Mouse (Mus musculus): Measurements from ENCODE around the gene Gm20696.

Gm20696 gene

DNA sequence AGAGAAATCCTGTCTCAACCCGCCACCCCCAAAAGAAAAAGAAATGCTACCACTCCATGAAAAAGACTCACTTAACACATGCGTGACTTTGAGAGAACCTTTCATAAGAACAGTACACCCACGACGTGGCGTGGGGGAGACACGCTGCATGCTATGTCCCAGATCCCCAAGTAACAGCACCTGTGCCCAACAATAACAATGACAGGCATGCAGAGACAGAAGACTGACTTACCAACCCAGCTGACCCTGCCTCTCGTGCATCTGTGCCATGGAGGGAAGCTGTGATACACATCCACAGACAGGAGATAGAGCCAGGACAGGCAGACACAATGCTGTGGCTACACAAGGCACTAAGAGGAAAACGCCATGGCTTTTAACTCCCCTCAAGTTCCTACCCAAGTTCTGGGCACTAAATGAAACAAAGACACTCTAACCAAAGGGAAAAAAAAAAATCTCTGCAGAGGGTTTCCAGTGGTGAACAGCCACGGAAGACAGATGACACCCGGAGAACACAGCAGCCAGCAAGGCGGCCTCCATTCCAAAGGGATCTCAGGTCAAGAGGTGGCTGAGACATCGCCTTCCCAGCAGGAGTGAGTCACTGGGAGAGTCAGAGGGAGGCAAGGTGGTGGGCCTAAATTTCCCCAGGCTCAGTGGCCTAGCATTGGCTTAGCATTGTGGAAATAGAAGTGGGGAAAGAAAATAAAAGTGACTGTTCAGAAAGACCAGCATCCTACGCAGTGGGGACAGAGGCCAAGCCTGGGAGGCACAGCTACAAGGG, 187.5 kb downstream of the Gm20696 start:
- DNase-seq, result no peak

DNA sequence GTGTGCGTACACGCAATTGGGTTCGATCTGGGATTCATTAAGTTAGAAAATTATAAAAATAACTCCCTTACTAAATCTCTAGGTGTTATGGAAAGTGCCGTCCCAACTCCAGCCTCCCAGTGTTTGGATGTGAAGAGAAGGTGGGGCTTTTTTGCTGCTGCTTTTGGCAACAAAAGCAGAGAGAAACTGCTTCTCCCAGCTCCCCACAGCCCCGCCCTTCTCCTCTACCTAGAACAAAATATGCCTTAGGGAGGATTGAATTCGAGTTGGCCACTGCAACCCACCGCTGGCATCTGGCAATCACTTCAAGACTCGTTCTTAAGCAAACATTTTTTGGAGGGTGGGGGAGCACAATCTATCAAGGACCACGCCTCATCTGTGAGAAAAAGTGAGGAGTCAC, 191.6 kb downstream of the Gm20696 start:
- no peak for DNase-seq

DNA sequence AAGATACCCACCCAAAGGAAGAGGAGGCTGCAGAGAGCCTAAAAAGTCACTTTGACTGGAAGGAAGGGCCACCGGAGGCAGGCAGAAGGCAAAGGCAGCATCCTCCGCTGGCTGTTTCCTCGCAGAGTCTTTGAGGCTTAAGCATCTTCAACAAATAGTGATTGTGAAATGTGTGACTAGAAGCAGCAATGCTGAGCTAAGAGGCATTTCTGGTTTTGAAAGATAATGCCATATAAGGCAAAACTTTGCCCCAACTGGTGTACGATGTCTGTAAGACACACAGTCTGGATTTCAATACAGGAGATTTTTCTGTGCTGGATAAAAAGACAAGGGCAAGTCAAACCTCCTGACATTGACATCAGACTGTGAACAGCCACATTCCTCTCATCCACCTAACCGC, 195.7 kb downstream of the Gm20696 start:
- no peak for DNase-seq

DNA sequence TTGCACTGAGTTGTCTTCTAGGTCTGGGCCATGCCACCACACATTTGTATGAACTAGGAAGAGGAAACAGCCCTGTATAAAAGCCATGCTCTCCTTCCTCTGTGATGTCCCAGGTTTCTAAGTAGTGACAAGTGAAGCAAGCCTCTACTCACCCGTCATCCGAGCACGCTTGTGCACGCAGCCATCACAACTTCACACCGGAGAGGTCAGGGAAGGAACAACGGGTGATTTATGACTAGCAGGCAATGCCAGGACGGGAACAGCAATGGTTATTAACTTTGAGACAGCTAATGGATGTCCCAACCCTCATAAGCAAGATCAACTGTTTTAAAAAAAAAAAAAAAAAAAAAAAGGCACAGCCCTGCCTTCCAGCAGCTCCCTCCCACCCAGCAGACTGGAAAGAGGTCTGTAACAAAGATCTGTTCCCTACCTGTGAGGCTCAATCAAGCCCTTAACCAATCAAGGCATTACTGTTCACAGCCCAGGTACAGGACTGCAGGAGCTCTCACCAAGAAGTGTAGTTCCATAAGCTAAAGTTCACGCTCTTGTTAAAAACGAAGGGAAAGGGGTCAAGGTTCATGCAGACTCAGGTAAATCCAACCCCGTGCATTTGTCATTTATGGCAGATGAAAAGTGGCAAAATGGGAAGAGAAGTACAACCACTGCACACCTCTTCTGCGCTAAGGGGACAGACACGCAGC, 197.3 kb downstream of the Gm20696 start:
- DNase-seq, result no peak

DNA sequence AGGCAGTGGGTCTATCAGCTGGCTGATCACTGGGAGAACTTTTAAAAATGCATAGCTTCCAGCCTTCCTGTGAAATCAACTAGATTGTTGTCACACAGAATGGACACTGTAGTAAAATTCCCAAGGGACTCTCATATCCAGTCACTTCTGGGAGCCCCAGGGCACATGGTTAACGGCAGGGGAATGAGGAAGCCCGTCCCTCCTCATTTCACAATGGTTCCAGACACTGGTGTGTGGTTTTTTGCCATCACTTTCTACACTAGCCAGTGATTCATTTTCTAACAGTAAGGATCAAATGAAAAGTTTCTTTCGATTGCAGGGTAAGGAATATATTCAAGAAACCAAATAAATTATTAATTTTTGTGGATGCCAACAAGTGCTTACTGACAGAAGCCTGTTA, 198.8 kb downstream of the Gm20696 start:
- DNase-seq, result no peak

DNA sequence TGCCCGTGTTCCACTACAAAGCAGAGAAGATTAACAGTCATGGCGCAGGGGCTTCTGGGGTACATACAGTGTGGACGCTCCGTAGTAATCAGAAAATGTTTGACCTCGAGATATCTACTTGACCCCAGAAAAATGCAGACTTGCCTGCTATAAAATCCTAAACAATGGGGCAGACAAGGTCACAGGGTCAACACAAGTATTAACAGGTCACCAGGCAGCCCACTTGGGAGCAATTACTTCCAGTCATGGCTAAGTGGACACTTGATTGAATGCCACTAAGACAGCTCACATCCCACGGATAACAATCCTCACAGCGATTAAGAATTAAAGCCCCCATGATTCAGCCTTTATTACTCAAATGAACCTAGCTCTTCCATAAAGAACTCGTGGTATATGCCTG, 199.5 kb downstream of the Gm20696 start:
- DNase-seq, result no peak

DNA sequence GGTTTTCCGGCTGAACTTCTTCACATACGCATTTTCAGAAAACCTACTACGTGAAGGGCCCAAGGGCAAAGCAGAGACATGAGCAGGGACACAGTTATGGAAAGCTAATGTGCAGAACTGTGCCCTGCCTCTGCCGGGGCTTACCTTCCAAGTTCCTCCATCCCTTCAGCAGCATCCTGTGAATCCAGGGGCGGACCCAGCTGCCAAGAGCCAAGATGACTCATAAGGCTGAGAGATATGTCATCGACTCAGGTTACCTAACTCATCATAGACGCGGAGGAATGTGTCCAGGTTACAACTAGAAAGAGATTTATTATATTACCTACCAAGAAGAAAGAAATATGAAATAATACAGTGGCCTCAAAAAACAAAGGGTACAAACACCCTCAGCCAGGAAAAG, 200.2 kb downstream of the Gm20696 start:
- no peak for DNase-seq

DNA sequence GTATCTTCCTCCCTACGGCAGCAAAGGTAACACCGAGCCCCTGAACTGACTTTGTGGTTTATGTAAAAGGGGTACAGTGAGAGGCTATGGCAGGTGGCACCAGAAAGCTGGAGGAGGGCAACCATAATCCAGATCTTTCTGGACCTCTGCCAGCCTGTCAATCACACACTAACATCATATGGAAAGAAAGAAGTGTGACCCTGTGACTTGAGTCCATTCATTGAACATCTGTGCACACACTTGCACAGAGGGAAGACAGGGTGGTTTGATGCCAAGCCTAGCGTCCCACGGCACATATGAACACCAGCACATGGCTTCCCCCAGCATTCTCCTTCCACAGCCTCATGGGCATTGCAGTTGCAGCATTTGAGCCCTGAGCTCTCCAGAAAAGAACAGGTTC, 202.1 kb downstream of the Gm20696 start:
- DNase-seq, result peak in 1 of 2 experiments; percentile 46

DNA sequence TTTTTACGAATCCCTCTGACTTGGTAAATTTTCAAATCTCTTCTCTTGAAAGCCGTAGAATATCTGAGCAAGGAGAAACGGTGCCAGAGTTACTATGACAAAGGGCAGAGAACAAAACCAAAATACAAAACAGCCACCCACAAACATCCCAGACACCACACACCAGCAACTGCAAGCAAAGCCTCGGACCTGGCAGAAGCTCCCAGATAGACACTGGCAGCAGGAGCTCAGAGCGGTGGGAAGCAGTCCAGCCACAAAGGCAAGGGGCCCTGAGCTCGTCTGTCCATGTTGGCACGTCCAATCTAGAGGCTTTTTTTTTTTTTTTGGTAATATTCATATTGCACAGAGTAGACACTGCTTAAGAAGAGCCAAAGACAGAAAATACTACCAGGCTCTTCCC, 202.7 kb downstream of the Gm20696 start:
- DNase-seq, result peak; percentile 85 to 87

DNA sequence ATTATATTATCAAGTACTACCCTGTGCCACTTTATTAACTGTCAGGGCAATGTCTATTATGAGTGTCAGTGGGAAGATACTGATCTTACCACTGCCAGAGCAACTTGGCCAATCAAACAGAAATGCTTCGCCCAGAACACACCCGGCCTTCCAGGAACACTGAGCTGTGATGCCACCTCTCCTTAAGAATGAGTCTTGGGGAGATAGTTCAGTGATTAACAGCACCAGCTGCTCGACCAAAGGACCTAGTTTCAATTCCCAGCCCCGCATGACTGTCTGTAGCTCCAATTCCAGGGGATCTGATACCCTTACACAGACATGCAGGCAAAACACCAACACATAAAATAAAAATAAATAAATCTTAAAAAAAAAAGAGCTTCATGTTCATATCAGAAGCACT, 207.8 kb downstream of the Gm20696 start:
- DNase-seq, result no peak

DNA sequence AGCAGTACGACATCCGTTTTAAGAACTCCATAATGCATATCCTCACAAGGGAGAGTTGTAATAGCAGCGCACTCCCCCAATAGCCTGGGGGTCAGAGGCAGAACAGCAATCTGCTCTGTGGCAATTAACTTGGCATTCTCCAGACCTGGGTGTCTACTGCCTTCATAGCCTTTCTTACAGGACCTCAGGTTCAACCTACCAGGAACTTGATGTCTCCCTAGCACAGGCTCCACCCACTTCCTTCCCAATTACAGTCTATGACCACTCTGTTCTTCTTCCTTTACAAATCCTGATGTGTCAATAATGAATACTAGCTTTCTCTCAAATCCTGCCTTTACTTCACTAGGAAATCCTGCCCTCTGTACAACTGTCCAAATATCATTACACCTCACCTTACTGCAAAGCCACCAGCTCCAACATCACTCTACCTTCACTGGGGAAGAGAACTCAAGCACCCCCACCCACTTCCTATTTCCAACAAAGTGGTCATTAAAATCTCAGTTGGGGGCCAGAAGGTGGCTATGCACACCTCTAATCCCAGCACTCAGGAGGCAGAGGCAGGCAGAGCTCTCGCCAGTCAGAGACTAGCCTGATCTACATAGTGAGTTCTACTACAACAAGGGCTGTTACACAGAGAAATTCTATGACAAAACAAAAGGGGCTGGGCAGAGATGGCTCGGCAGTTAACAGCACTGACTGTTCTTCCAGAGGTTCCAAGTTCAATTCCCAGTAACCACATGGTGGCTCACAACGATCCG, 212.7 kb downstream of the Gm20696 start:
- DNase-seq, result no peak

DNA sequence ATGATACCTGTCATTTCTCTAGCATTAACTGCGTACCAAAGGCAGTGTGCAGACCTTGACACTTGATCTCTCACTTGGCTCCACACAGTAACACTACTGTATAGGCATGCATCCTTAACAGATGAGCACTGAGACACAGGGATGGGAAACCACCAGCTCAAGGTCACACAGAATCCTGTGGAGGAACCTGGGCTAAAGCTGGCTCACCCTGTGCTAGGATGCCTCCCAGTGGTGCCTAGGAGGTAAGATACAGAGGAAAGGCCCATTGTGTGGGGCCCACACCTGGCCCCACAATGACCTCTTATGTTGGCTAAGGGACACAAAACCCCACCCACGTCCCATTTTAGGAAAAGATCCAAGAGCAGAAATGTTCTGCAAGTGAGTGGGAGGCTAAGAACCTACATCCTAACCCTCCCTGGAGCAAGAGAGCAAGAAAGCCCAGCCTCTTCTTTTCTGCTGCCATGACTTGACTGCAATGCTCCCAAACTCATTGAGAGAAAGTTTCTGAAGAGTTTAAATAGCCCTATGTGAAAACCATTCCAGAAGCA, 213.9 kb downstream of the Gm20696 start:
- DNase-seq, result no peak

DNA sequence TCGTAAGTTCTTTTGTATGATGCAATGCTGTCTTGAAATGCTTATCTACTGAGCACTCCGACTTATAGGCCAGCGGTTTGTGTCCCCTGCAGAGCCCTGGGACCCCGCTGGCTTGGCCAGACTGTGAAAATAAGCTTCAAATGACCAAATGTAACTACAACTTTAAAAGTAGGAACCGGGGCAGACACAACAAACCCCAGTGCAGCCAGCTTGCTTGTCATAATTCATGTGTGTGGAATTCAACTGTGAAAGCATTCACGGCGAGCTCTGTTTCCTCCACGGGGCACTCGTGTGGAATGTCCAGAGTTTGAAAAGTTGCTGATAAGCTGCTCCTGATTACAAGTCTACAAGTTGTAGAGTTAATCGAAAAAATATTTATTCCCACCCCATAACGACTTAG, 215.1 kb downstream of the Gm20696 start:
- no peak for DNase-seq

DNA sequence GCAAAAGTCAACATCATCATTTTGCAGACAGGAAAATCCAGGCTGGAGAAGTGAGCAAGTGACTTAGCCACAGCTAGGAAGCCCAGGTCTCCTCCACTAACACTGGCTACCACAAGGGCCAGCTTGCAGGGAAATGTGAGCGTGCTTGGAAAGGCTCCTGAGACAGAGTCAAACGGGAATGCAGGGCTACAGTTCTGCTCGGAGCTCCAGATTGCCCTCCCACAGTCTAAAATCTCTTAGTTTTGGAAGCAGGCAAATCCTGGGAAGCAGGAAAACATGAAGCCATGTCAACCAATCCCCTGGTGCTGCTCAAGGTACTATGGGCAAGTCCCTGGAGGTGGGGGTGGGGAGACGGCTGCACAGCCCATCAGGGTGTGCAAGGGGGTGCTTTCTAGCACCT, 219.2 kb downstream of the Gm20696 start:
- DNase-seq, result peak in 1 of 2 experiments; percentile 20

DNA sequence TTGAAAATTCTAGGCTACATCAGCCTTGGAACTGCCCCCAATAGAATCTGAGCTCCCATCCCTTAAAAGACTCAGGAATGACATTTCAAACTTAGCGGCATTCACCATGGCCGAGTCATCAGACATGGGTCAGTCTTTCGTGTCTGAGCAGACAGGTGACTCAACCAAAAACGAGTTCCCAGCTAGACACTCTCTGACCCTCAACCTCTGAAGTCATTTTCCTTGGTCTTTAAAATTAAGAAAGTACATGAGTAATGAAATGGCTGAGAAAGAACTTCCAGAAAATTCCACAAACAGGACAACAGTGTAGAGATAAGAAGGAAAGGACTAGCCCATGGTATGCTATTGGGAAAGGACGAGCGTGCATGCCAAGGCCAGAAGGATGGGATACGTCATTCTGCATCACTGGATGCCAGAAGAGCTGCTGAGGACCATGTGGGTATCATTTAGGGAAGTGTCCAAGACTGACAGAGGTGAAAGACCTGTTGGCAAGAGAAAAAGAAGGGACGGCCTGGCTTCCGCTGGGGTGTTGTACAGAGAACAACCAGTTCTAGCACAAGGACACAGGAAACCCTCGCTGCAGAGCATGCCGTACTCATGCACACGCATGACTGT, 219.7 kb downstream of the Gm20696 start:
- DNase-seq, result peak; percentile 68 to 71

DNA sequence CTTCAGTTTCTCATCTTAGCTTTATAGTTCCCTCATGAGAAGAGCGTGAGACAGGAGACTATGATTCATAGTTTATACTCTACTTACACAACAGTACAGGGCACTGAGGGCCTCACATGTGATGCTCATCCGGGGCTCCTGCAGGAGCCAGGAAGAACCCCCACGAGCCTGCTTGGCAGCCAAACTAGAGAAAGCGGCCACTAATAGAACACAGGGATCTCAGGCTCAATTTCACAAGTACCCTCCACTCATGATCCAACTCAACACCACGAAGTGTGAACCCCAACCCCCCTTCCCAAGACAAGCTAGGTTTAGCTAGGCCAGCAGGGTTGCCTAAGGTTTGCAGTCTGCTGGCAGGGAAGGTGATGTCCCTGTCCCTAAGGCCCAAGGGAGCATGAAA, 223.1 kb downstream of the Gm20696 start:
- DNase-seq, result peak; percentile 43 to 50

DNA sequence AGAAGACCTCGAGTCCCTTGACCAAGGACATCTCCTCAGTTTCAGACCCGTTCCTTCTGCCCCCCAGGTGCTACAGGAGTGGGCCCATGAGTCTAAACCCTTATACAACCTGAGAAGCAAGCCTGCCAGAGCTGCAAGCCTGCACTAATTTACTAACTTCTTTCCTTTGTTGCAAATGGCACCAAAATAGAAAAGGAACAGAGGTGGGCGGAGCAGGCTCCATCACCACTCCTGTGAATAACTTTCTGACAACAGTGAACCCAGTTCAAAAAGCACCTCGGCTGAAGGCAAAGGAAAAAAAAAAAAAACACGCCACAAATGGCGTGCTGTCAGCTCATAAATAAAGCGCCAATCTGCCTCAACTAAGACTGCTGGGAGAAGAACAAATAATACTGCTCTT, 225.5 kb downstream of the Gm20696 start:
- DNase-seq, result no peak

DNA sequence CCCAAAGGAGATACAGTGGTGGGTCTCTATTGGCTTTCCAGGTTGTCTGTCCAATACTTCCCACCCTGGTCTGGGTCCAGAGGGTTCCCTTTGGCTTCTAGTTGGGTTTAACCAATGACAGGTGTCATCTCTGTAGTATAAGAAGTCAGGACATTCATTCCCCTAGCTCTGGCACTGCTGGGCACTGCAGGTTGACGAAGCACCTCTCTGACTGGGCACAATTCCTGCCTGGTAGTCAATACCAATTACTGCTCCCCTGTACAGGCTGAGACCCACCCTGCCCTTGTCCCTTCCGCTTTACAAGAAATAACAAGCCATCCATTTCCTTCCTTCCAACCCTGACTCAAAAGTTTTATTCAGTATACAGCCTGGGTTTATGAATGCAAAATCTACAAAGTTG, 226.0 kb downstream of the Gm20696 start:
- DNase-seq, result no peak

DNA sequence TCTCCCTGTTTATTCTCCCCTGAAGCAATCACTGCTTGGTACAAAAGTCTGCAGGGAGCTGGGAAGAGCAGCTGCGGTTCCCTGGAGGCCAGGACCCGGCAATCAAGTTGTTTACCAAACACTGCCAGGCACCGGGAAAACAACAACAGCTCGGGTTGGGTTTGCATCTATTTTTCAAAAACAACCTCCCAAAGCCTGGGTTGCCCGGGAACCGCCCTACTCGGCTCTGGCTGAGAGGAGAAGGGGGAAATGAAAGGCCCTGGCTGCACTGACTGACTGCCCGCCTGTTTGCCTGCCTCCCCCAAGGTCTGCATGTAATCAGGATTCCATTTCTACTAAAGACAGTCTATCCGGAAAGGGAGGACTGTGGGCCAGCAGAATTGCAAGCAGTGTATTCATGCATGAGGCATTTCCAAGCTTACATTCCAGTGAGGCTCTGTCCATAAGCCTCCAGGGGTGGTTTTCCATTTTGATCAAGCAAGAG, 226.7 kb downstream of the Gm20696 start:
- DNase-seq, result peak in 1 of 2 experiments; percentile 18

DNA sequence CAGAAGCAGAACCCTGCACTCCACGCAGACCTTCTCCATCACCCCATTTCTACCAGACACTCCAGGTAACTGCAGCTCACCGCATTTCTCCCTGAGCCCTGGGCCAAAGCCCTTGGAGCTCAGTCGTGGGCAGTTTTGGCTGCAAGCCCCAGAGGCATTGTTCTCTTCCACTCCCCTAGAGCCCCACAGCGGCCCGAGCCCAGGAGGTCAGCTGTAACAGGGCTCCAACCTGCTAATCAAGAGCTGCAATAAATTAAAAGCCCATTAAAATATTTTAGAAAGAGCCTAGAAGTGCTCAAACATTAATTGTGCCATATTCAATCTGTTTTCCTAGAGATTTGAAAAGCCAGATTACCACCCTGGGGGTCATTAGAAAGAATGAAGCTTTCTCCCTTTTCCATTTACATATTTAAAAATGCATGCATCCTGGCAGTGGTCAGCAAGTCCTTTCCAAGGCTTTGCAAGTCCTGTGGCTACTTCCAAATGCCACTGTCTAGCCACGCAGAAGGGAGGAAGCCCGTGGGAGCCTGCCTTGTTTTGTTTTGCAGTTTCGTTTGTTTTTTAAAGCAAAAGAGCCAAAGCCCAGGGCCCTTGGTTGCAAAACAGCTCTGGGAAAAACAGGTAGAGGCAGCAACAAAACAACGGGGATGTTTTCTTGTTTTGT, 227.3 kb downstream of the Gm20696 start:
- DNase-seq, result peak in 1 of 2 experiments; percentile 10

DNA sequence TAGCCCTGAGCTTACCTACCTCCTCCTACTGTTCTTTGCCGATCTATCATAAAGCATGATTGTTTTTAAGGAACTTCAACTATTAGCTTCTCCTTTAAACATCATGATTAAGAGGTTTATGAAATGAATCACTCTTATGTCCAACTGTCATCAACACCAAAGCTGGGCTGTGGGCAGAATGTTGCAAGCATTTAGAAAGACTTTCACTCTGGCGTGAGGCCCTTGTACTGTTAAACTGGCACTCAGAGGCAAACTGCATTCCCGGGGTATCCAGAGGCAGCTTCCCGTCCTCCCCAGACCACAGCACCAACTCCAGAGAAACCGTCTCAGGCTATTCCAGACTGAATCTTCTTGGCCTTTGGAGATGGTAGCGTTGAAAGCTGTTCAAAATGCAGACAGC, 230.2 kb downstream of the Gm20696 start:
- no peak for DNase-seq

DNA sequence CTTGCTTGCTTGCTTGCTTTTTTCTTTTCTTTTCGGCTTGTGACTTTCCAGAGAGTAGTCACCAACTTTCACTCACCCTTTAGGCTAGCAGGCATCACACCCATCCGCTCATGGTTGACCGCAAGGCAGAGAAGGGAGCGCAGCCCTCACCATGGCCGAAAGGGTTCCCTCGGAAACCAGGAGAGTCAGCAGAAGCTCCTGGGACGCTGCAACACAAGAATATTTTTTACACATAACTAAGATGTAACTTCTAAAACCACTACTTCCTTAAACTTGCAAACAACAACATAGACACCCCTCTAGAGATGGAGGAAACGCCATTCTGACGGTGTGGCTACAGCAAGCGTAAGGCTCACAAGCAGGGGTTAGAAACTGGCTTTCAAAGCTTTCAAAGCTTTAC, 231.5 kb downstream of the Gm20696 start:
- DNase-seq, result no peak
